In the genomic region with DNA sequence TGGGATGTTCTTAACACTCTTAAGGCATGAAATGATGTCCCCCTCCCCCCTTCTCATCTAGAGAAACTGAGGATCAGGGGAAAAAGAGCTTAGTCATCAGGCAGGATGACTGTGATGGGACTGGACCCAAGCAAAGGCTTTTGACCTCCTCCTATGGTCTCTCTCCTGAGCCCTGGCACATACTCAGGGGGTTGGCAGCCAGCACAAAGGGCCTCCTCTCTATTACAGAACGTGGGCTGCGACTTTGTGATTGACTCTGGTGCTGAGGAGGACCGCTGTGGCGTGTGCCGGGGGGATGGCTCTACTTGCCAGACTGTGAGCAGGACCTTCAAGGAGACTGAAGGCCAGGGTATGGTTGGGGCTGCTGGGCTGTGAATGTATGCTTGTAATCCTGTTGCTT, we compare ENCODE assay signal across 19 mouse cellular contexts. TPM values are rescaled to one million over a fixed set of nuclear protein-coding genes. Genes with fewer than 3 reads are reported as not detected.
DNase-seq lines count a peak whose midpoint lies in the region; ATAC-seq lines count a peak whose summit lies in the region.
"Had no signal": no experiment of that assay in that cellular context is flagged by ENCODE, and none has a peak within 500 bp of the region (broad histone marks: within the 10 kb centered on the region; RNA-seq: fewer than 3 reads in every experiment).

No protein-coding gene starts in this region.

- ATAC-seq in heart, embryonic 15.5 days (replicated peaks; ENCODE audit: insufficient number of reproducible peaks, insufficient read depth, low FRiP score, low read depth), result peak; percentile 14; the same call in 1 of the 2 replicates
- no peak for ATAC-seq in midbrain, embryonic 11.5 days (ENCODE audit: low FRiP score)
- no peak for ATAC-seq in midbrain, embryonic 14.5 days (ENCODE audit: low FRiP score, low TSS enrichment)
- ATAC-seq: activated CD4-positive, CD25-positive, alpha-beta regulatory T cell, adult 4 months; forebrain, embryonic 13.5 days; intestine, embryonic 16.5 days; Patski had no signal

- no peaks in the 10 kb centered on the region; the same call in 1 of the 2 replicates for H3K36me3 ChIP-seq in heart, embryonic 15.5 days
- H3K36me3 ChIP-seq in midbrain, embryonic 11.5 days (ENCODE audit: control insufficient read depth, insufficient read depth, low read length), result peaks cover 12% of the 10 kb centered on the region
- peaks cover 83% of the 10 kb centered on the region for H3K36me3 ChIP-seq in midbrain, embryonic 14.5 days (ENCODE audit: control insufficient read depth, insufficient read depth, low read length)

- WGBS in heart, embryonic 15.5 days, result 45% methylated on average over 5 of the region's 5 CpGs
- 86% methylated on average over 5 of the region's 5 CpGs for WGBS in midbrain, embryonic 11.5 days
- 86% methylated on average over 5 of the region's 5 CpGs for WGBS in midbrain, embryonic 14.5 days

- peak; percentile 28 to 36 for DNase-seq in heart, adult 18-20 months
- DNase-seq in heart, adult 9 months (ENCODE audit: low spot score in 2 of 2), result no peak
- DNase-seq in heart, postnatal 4 days, result no peak
- DNase-seq in midbrain, embryonic 11.5 days (ENCODE audit: low spot score, missing footprints), result peak; percentile 2
- DNase-seq in midbrain, embryonic 14.5 days, result no peak
- DNase-seq: adrenal gland, postnatal 14 days; cerebellum, adult 11-12 months; cerebellum, adult 9-11 months; forebrain, postnatal 0 days; gastrocnemius, postnatal 14 days had no signal

- no peaks in the 10 kb centered on the region for H3K27me3 ChIP-seq in heart, embryonic 15.5 days
- no peaks in the 10 kb centered on the region for H3K27me3 ChIP-seq in midbrain, embryonic 11.5 days (ENCODE audit: control insufficient read depth, insufficient read depth, low read length)
- H3K27me3 ChIP-seq in midbrain, embryonic 14.5 days (ENCODE audit: control insufficient read depth, insufficient read depth, low read length), result no peaks in the 10 kb centered on the region
- H3K27me3 ChIP-seq: CH12.LX; forebrain, embryonic 13.5 days; Patski had no signal

- H3K9ac ChIP-seq in heart, embryonic 15.5 days, result no peak overlapping the region
- no peak overlapping the region for H3K9ac ChIP-seq in midbrain, embryonic 11.5 days (ENCODE audit: low read length)
- H3K9ac ChIP-seq in midbrain, embryonic 14.5 days (replicated peaks; ENCODE audit: low read length), result no peak overlapping the region
- H3K9ac ChIP-seq: forebrain, embryonic 13.5 days; forebrain, postnatal 0 days; hindbrain, embryonic 14.5 days had no signal

- no peaks in the 10 kb centered on the region for H3K9me3 ChIP-seq in heart, embryonic 15.5 days (replicated peaks)
- no peaks in the 10 kb centered on the region for H3K9me3 ChIP-seq in midbrain, embryonic 11.5 days (ENCODE audit: control insufficient read depth, low read length)
- no peaks in the 10 kb centered on the region for H3K9me3 ChIP-seq in midbrain, embryonic 14.5 days (ENCODE audit: control insufficient read depth, low read length)
- H3K9me3 ChIP-seq: embryonic facial prominence, embryonic 10.5 days; forebrain, embryonic 13.5 days had no signal

- H3K4me2 ChIP-seq in heart, embryonic 15.5 days, result peak overlapping the region; percentile 14; the same call in 1 of the 2 replicates
- no peak overlapping the region for H3K4me2 ChIP-seq in midbrain, embryonic 11.5 days
- no peak overlapping the region for H3K4me2 ChIP-seq in midbrain, embryonic 14.5 days (ENCODE audit: low read length)
- H3K4me2 ChIP-seq: forebrain, embryonic 13.5 days; hindbrain, embryonic 14.5 days had no signal

- peaks cover 43% of the 10 kb centered on the region for H3K4me1 ChIP-seq in heart, embryonic 15.5 days (replicated peaks)
- H3K4me1 ChIP-seq in midbrain, embryonic 11.5 days (ENCODE audit: control insufficient read depth, insufficient read depth, low read length), result no peaks in the 10 kb centered on the region
- H3K4me1 ChIP-seq in midbrain, embryonic 14.5 days (ENCODE audit: control insufficient read depth, insufficient read depth, low read length), result no peaks in the 10 kb centered on the region
- H3K4me1 ChIP-seq: forebrain, embryonic 13.5 days had no signal

- no peak overlapping the region for H3K4me3 ChIP-seq in heart, embryonic 15.5 days
- no peak overlapping the region for H3K4me3 ChIP-seq in midbrain, embryonic 11.5 days (ENCODE audit: low read depth, low read length)
- no peak overlapping the region for H3K4me3 ChIP-seq in midbrain, embryonic 14.5 days (replicated peaks; ENCODE audit: low read depth, low read length)
- H3K4me3 ChIP-seq: embryonic facial prominence, embryonic 10.5 days; forebrain, embryonic 13.5 days had no signal

- peak overlapping the region; percentile 76 for H3K27ac ChIP-seq in heart, embryonic 15.5 days
- H3K27ac ChIP-seq in midbrain, embryonic 11.5 days (ENCODE audit: low read depth, low read length), result no peak overlapping the region
- H3K27ac ChIP-seq in midbrain, embryonic 14.5 days (replicated peaks; ENCODE audit: low read depth, low read length), result no peak overlapping the region
- H3K27ac ChIP-seq: embryonic facial prominence, embryonic 10.5 days; forebrain, embryonic 13.5 days; hindbrain, embryonic 14.5 days had no signal

RNA-seq across cellular contexts. Expression of gene Adamts7, which starts 26.5 kb away (rescaled TPM):
- 1 to 10 TPM; 7.6 to 8.4 TPM for total RNA-seq in heart, adult 18-20 months (2021)
- 8.9 and 11.3 TPM in 2 replicates for polyA plus RNA-seq in heart, embryonic 15.5 days (2015; fragmentation: Nextera tagmentation; extraction: Ambion mirVana)
- 10 to 100 TPM; 17.5 to 17.6 TPM for total RNA-seq in heart, postnatal 4 days (2021)
- 11.4 and 11.5 TPM in 2 replicates for polyA plus RNA-seq in midbrain, embryonic 11.5 days (2014; fragmentation: Nextera tagmentation; extraction: Ambion mirVana)
- polyA plus RNA-seq in midbrain, embryonic 14.5 days (2014; fragmentation: Nextera tagmentation; extraction: Ambion mirVana), result 8.1 and 10.7 TPM in 2 replicates
- total RNA-seq: hematopoietic stem cell, adult 5-6 weeks had no signal
- polyA plus RNA-seq: activated CD4-positive, CD25-positive, alpha-beta regulatory T cell, adult 4 months had no signal

Comparison
In these comparisons a context has a peak if more than half of its experiments do, and no peak if none do; other contexts are left out.
1. DNase-seq: peak in heart, adult 18-20 months (2 of 2) and midbrain, embryonic 11.5 days (single experiment); none in heart, adult 9 months (0 of 2), heart, postnatal 4 days (single experiment) and midbrain, embryonic 14.5 days (single experiment).